Mouse (Mus musculus) c-Kit-positive CD71-positive TER-119-positive erythroid progenitor cells, embryonic 14.5 days (primary cell): ENCODE results near the gene Lrrc46.

Source experiments
- DNase-seq: peaks from one replicate; pipeline ENCODE4 v3.0.0-alpha.2; 2013; ENCODE audit warnings: low spot score

Gene Lrrc46

DNA sequence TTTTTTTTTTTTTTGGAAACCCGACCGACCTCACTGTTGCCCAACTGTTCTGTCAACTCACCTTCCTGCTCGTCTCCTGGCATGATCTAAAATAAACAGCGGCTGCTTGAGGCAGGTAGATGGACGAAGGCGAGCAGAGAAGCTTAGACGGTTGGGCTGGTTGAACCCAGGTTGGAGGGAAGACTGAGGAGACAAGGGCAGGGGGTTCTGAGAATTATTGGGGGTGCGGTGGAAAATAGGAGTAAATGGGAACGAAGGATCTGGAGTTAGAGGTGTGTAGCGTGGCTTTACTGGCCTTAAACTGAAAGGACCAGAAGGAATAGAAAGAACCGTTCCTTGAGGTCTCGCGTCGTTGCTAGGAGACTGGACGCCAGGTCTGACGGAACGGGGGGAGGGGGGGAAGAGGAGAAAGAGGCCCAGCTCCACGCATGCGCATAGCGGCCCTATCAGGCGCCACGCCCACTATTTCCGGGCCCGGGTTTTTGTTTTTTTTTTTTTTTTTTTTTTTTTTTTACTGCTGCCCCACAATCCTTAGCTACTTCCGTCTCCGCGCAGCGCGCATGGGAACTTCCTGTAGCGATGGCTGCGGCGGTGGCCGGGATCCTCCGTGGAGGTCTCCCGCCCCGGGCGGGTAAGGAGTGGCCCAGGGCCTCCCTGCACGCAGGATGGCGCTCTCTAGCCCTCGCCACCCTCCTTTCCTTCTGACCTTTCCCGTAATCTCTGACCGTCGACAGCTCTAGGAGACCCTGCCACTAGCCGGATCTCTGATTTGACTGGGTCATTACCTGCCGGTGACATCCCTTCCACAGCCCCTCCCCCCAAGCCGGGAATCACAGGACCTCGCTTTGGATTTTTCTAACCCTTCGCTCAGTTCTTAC is at the start of gene Lrrc46, which contains the start of gene Mrpl10:
Gene Lrrc46, minus strand, starts transcription at position 386 of the 878 bp plus-strand sequence.
Gene Mrpl10, plus strand, starts transcription at position 539 of the 878 bp plus-strand sequence.
- DNase-seq: peak; percentile 90

DNA sequence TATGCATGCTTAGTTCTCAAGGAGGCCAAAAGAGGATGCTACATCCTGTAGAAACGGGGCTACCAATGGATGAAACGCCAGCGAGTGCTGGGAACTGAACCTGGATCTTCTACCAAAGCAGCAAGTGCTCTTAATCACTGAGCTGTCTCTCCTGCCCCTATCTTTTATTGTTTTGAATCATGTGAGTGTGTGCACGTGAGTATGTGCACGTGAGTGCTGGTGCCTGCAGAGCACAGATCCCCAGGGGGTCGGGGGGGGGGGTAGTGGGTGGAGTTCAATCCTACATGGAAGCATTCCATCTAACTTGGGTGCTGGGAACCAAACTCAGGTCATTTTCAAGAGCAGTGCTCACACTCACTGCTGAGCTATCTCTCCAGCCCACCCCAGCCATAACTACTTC is 45.2 kb upstream of the Lrrc46 start:
- DNase-seq: no peak

DNA sequence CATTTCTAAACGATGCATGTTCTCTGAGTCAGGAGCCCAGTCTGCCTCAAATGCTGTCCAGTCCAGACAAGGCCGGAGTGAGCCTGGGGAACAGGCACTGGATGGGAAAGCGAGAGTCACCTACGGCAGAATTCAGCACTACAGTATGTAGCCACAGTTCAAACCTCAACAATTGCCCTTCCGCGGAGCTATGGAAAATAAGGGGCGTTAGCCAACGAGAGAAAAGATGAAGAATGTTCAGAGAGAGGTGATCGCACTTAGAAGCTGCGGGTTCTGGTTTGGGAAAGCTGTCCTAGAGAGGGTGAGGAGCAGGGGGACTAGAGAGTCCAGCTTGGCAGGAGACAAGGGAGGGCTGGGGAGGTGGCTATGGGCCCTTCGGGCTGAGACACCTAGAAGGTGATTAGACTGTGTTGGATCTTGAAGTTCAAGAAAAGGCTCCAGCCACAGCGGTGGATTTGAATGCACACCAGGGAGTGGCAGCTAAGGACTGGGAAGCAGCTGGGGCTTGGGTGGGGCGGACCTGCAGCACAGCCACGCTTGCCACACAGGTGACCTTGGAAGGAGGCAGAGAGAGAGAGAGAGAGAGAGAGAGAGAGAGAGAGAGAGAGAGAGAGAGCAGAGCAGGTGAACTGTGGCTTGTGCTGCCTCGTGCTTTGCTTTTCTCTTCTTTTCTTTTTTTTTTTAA is 43.8 kb upstream of the Lrrc46 start:
- no peak for DNase-seq

DNA sequence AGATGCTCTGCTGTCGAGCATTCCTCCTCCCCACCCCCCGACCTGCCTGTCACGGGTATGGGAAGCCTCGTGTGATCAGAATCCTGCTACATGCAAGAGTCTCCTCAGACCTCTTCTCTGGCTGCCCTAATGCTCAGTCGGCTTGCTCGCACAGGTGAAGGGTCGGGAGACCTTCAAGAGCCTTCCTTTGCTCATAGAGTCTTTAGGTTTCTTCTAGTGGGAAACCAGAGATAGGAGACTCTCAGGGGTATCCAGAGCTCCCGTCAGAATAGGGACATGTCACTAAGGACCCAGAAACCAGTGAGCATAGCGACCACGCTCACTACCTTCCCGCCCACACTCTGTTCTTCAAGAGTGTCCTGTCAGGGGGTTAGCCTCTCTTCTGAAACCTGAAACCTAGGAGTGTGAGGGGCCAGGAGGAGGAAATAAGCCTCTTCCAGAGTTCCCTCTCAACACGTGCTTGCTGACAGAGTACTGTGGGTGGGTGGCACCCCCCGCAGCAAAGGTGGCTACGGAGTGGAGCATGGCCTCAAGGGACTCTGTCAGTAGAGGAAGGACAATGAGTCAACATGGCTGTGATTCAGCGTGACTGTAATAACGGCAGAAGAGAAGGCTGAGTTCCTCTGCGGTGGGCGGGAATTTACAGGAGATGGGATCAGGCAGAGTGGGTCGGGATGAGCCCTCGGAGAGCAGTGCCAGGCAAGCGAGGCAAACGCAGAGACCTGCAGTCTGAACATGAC is 42.4 kb upstream of the Lrrc46 start:
- no peak for DNase-seq

DNA sequence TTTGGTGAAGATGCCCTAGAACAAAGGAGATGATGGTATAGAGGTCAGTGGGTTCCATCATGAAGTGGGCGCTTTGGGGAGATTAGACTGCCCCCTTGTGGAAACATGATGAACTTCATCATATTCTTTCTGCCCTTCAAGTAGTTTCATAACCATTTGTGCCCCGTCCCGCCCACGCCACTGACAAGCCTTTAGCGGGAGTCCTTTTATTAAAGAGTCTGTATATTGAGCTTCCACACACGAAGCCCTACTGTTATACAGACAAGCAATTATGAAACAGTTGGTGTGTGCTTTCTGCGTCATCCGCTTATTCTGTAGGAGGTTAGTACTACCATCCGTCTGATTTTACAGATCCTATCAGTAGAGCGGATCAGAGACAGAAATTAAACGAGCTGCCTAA is 41.8 kb upstream of the Lrrc46 start:
- peak; percentile 64 for DNase-seq

DNA sequence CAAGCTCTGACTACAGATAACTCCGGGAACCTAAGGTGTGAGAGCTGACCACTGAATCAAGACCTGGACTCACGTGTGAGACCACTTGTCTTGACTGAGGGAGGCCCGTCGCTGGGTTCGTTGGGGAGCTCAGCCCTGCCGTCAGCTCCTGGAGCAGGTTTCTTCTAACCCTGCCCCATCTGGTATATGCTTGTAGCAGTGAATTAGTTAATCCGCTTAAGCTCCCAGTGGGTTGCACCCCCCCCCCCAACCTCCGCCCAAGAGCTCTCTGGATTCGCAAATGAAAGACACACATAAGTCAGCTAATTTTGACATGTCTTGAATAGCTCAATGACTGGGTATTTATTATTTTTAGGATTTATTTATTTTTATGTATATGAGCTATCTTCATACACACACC is 39.1 kb upstream of the Lrrc46 start:
- no peak for DNase-seq

DNA sequence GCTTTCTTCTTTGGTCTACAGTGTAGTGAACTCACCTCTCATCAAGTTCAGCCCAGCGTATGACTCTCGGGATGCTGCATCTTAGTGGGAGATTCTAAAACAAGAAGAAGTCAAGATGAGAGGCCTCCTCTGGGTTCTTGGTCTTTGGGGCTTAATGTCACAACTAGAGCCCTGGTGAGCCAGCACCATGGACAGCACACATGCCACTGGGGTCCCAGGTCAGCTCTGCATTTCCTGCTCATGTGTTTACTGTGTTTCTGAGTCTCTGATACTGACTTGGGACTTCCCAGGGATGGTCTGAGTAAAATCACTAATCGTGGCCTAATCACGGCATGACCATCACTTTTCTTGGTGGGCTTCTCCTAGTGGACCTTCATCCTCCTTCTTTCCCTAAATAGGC is 37.5 kb upstream of the Lrrc46 start:
- no peak for DNase-seq

DNA sequence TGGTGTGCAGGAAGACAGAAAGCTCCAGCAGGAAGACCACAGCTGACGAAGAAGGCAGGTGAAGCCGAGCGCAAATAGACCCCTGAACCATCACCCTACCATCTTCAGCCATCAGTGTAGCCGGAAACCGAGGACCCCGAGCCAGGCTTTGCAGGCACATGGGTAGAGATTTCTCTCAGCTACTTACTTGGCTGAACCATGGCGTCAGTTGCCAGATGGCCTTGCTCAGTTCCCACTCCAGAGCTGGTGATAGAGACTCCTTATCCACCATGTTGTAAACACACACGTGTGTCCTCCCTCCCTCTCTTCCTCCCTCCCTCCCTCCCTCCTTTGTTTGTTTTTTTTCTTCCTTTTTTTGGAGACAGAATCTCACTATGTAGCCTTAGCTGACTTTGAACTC is 33.0 kb upstream of the Lrrc46 start:
- no peak for DNase-seq

DNA sequence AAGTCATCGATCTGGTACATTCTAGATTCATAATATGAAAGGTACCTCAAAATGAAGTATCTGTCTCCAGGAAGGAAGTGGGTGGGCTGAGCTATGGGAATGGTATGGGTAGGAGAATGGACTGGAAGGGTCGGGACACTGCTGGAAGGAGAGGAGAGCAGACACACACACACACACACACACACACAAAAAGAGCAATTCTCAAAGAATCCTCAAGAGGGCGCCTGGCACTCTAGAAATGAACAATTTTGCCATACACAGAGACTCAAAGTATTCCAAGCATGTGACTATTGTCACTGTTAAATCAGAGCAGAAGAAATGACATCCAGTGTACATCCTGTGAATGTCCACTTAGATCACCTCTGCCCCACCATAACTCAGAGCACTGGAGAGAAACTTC is 31.3 kb upstream of the Lrrc46 start:
- peak; percentile 47 for DNase-seq

DNA sequence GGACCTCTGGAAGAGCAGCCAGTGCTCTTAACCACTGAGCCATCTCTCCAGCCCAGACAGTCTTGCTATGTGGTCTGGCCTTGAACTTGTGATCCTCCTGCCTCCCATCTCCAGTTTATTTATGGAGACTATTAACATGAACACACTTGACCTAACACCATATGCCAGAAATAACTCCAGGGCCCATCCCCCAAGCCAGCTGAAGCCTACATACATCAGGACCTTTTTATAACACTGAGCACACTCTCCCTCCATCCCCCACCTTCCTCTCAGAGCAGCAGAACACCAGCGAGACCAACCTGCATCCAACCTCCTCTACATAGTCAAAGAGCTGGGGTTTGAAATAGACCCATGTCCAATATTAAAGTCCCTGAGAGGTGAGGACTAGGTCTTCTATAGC is 29.9 kb upstream of the Lrrc46 start:
- DNase-seq: no peak

DNA sequence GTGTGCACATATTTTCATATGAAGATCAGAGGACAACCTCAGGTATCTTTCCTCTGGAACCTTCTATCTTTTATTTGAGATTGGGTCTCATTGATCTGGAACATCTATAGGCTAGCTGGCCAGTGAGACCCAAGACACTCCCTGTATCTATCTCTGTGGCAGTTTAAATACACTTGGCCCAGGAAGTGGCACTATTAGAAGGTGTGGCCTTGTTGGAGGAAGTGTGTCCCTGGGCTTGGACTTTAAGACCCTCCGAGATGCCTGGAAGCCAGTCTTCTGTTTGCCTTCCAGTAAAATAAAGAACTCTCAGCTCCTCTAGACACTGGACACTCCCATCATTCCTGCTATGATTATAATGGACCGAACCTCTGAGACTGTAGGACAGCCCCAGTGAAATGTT is 28.6 kb upstream of the Lrrc46 start:
- no peak for DNase-seq

DNA sequence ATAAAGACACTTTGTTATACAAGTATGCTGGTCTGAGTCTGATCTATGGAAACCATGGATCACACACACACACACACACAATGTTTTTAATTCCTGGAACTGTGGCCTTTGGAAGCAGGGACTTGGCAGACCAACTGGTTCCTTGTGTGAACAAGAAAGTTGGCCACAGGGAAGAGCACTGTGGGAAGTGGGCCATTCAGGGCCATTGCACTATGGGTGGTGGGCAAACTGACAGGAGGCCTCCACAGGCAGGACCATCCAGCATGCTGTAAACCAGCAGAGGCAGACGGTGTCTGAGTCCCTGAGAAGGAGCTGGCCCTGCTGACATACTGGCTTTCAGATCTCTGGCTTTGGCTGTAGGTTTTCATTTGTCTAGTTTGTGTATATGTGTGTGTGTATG is 28.1 kb upstream of the Lrrc46 start:
- no peak for DNase-seq

DNA sequence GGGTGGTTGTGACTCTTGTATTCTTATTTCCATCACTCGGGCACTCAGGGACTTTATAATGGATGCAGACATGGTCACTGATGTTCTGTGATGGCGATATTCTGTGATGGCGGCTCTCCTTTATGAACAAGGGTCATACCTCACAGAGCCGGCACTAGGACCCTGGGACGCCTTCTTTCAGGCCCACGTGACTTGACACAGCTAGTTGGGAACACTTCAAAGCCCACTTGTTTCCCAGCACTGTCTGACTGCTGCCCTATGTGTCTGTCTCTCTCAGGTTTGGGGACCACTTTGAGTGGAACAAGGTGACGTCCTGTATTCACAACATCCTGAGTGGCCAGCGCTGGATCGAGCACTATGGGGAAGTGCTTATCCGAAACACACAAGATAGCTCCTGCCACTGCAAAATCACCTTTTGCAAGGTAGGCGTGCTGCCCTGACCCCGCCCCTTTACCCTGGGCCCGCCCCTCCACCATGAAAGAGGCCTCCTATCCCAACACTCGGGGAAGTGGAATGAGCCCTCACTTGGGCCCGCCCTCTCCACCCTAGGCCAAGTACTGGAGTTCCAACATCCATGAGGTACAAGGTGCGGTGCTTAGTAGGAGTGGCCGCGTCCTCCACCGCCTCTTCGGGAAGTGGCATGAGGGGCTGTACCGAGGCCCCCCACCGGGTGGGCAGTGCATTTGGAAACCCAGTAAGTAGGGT is 25.6 kb upstream of the Lrrc46 start:
- DNase-seq: no peak

DNA sequence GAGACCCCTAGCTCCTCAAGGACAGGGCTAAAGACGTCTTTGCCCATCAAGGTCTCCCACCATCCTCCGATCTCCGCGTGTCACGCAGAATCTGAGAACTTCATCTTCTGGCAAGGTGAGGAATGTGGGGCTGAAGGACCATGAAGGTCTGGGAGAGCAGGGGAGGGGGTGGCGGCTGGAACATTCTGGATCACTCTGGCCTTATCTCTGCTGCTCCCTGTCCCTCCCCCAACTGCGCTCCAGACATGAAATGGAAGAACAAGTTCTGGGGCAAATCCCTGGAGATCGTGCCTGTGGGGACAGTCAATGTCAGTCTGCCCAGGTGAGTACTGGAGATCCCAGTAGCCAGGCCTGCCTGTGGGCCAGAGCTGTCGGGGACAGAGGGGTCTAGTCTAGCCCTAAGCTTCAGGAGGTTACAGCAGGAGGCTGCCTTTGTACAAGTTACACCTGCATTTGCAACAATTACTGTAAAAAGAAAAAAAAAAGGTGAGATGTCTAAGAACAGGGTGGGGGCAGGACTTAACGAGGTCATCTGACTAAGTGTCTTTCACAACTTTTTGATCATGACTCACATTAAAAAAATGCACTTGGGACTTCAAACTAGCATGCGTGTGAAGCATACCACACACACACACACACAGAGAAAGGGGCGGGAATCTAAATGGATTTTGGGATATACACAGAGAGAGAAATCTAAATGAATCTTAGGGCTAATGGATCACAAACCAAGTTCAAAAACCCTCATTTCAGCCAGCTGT is 24.5 kb upstream of the Lrrc46 start:
- no peak for DNase-seq

DNA sequence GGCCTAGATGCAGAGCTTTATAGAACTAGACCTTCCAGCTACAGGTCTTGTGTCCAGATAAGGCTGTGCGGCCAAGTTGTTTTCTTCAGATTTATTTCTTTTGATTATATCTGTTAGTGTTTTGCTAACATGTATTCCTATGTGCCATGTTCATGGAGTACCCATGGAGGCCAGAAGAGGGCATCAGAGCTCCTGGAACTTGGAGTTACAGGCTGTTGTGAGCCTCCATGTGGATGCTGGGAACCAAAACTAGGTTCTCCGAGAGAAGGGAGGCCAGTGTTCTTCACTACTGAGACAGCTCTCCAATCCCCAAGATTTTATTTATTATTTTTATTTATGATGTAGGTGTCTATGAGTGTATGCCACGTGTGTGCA is 22.7 kb upstream of the Lrrc46 start:
- no peak for DNase-seq

DNA sequence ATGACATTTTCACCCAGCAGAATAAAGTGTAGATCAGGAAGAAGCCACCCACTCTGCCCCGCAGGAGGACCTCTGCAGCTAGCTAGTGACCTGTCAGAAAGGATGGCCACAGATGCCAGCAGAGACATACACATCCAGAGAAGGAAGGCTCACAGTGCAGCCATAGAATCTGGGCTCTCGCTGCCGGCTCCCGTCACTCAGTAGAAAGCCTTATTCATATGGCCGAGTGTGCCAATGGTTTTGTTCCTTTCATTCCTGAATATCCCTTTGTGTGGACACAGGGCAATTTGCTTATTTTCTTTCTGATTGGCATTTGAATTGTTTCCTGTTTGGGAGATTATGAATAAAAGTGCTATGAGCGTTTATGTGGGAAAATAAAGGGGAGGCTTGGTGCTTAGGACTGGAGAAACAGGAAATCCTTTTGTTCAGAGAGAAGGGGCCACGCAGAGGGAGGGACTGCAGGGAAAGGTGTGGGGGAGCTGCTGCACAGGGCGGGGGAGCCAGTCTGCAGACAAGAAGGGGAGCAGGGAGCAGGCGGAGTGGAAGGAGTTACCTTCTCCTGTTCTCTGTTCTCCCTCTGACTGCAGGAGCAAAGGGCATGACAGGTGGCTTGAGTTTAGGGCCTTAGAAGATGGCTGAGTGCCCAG is 22.2 kb upstream of the Lrrc46 start:
- DNase-seq: no peak

DNA sequence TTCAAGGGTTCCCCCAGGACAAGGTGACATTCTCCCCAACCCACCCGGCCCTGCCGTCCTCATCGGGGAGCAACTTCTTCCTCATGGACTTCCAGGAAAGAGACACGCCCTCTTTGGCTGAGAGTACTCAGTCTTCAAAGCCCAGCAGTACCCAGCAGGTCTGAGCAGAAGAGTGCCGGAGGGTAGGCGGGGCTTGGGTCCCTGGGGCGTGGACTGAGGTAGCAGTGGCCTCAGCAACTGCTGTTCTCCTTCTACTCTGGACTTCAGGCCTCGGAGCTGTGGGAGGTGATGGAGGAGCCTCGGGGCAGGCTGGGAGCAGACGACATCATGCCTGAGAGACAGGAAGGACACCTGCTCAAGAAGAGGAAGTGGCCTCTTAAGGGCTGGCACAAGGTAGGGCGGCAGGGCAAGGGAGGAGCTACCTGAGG is 11.0 kb upstream of the Lrrc46 start:
- peak; percentile 47 for DNase-seq

DNA sequence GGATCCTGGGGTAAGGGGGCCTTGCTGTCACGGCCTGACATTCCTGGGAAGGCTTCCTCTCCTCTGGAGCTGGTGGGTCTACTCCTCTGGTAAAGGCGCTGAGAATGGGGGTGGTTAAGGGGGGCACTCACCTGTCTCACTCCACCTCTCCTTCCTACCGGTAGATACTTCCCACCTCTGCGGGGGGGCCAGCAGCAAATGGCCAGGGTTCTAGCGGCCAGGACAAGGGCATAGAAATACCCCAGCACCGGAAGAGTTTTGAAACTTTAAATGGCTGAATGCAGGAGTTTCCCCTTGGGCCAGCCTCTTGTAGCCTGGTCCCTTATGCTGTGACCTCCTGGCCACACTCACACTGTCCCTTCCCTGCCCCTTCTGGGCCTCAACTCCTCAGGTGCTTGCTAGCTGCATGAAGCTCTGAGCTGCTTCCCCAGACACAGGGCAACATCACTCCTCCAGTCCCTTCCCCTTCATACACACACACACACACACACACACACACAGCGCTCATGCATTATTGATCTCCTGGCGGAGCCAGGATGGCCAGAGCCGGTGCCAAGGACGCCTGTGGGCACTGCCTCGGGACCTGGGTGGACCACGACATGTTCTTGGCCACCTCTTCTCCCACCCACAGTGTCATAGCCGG is 9.9 kb upstream of the Lrrc46 start:
- no peak for DNase-seq

DNA sequence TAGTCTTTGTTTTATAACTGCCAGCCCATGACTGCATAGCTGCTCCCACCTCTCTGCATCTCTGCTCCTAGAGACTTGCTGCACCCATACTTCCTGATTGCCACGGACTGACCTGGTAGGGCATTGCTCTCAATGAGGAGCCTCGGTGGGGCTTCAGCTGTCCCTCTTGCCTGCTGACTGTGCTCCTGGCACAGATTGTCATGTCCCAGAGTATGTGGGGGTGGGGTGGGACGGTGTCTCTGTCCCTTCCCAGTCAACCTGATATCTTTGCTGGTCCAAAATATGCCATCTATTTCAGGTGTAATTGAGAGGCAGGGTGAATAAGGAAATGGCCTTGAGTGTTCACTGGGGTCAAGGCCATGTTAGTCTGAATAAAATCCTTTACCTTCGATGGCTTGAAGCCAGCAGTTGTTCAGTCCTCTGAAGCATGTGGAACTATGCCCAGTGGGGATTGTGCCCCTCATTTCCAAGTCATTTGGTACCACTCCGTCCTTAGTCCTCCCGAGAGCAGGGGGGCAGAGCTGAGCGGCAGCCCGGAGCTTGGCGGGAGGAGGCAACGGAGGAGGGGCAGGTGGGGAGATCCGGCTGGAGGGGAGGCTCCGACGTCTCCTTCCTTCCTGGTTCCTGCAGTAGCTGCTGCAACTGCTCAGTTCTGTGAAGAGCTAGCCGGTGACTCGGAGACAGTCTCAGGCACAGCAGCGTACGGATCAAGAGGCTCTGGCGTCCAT is 9.2 kb upstream of the Lrrc46 start, which contains the start of gene Osbpl7:
Gene Osbpl7, plus strand, starts transcription at position 413 of the 728 bp plus-strand sequence.
- DNase-seq: no peak
